Mouse (Mus musculus): ENCODE measurements around the gene Sh3kbp1.

- TF ChIP-seq CTCF (IDR thresholded peaks at IDR 0.05; ENCODE audit: low read depth) (no peak), EP300 (IDR thresholded peaks at IDR 0.05; ENCODE audit: low read depth) (no peak)
Measured at GRCm38 (mm10) chrX:159877770-159878169, 250.7 kb downstream of the Sh3kbp1 start.
